Mouse (Mus musculus): ENCODE results near the gene Dcbld1.
"Not testable (repeated sequence)": the region's sequence is repeated elsewhere in the genome, so short reads cannot be mapped to it uniquely, and the experiment has no call there.

The Dcbld1 gene

GRCm38 (mm10) chr10:52260209-52260608 lies 26.8 kb downstream of the Dcbld1 start:
- no peak for DNase-seq (ENCODE audit: low spot score in 2 of 2)

DNA sequence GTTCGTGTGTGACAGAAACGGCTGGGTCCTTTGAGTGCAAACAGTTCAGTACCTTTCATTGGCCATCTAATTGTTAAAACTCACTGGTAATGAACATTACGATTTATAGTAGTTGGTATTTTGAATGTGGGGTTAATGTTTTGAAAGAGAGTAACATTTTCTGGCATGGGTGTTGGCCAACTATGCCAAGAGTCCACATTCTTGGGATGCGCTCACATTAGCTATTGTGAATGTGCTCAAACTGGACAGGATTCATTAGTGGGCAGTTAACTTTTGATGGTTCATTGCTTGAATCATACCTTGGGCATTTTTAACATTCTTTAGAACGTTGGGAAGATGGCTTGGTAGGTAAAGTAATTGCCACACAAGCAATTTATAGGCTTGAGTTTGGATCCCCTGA lies 30.7 kb downstream of the Dcbld1 start:
- DNase-seq (ENCODE audit: low spot score in 2 of 2): no peak

- DNase-seq (ENCODE audit: low spot score in 2 of 2): no peak
These were observed 35.5 kb downstream of the Dcbld1 start for GRCm38 (mm10) chr10:52268879-52269278.

DNA sequence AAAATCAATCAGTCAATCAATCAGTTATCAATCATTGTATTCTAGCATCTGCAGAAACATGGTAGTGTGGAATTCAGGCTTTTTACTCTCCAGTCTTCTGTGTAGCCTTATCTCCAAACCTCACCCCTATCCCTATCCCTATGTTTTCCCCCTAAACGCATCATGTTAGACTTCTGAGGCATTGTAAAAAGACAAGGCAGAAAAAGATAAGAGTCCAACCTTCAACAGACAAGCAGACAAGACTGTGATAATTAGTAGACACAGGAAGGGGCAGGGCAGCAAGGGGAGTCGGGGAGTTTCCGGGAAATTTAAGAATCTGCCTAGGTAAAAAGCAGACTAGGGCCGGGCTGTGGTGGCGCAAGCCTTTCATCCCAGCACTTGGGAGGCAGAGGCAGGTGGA lies 38.0 kb downstream of the Dcbld1 start:
- DNase-seq (ENCODE audit: low spot score in 2 of 2): no peak

DNA sequence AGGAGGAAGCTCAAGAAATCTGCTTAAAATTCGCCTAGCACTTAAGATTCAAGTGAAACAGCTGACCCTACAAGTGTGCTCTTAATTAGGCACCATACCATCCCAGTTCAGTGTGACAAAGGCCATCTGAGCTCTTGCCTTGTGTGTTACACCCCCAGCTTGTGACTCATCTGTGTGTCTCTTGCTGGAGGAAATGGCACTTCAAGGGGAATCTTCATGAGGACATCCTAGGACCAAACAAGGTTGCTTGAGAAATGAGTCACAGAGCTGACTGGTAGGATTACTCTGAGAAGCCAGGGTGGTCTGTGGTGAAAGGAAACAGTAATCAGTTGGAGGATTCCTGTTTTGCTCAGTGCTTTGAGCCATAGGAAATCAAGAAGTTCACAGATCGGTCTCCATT lies 39.6 kb downstream of the Dcbld1 start:
- DNase-seq (ENCODE audit: low spot score in 2 of 2): no peak

DNA sequence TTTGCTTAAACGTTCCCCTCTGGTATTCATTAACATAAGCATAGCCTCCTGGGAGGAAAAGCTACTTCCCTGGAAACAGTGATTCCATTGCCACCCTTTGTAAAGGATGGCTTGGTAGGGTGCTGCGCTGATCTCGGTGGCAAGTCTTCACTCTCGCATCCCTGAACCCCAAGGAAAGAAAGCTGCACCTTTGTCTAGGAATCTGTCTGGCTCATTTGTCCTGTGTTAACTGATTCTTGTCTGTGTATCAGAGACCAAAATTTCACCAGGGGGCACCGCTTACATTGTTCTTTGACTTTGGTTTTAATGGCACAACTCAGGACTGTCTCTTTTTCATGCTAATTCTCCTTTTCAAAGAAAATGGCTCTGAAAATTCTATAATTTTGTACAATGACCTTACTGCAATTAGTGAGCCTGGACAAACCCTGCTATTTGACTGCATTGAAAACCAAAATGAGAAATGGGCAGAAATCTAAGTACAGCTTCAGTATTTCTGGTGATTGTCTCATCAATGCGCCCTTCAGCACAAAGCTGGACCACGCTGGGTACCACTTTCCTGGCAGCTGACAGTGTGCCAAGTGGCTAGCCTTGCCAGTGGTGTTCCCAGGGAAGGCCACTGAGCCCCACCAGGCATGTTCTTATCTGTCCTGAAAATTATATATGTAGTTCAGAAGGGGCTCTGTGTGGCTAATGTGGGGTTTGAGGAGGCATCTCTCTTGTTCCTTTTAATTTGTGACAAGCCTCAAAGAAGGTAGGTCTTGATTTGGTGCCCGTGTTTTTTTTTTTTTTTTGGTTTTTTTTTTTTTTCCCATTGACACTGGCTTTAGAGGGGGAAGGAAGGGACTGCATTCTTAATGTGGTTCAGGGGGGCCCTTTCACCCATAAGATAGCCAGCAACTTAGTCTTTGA lies 40.8 kb downstream of the Dcbld1 start:
- no peak for DNase-seq (ENCODE audit: low spot score in 2 of 2)

DNA sequence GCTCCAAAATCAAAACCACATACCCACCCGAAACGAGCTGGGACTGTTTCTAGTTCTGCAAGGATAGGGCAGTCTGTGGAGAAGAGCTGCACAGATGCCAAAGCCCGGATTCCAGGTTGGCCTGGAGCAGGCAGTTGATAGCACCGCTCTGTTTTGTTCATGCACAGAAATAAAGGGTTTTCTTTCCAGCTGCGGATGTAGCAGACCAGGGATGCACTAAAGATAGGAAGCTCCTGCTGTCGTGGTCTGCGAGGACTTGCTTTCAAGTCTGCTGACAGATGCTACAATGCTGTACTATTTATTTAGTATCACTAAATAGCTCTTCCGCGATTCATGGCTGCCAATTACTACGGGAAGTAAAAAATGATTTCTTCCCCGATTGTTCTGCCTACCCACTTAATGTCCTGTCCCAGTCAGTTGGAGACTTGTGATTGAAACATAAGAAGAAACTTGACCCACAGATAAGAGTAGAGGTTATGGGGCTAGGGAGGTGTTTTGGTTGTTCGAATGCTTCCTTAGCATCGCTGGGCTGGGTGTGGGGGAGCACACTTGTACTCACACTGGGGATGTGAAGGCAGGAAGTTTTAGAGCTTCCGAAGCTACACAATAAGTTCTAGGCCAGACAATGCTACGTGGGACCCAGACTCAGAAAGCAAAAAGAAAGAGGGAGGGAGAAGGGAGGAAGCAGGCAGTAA lies 41.6 kb downstream of the Dcbld1 start:
- no peak for DNase-seq (ENCODE audit: low spot score in 2 of 2)

- no peak for DNase-seq (ENCODE audit: low spot score in 2 of 2)
These were observed 43.2 kb downstream of the Dcbld1 start for GRCm38 (mm10) chr10:52276579-52276978.

- DNase-seq (ENCODE audit: low spot score in 2 of 2): not testable (repeated sequence)
These were observed 44.1 kb downstream of the Dcbld1 start for GRCm38 (mm10) chr10:52277564-52277963.

GRCm38 (mm10) chr10:52278011-52278434 lies 44.6 kb downstream of the Dcbld1 start:
- peak; percentile 49 to 62 for DNase-seq (ENCODE audit: low spot score in 2 of 2)

GRCm38 (mm10) chr10:52278866-52279265 lies 45.4 kb downstream of the Dcbld1 start:
- DNase-seq (ENCODE audit: low spot score in 2 of 2): no peak

- no peak for DNase-seq (ENCODE audit: low spot score in 2 of 2)
These were observed 46.5 kb downstream of the Dcbld1 start for GRCm38 (mm10) chr10:52279876-52280275.

GRCm38 (mm10) chr10:52280623-52281022 lies 47.2 kb downstream of the Dcbld1 start:
- DNase-seq (ENCODE audit: low spot score in 2 of 2): no peak

DNA sequence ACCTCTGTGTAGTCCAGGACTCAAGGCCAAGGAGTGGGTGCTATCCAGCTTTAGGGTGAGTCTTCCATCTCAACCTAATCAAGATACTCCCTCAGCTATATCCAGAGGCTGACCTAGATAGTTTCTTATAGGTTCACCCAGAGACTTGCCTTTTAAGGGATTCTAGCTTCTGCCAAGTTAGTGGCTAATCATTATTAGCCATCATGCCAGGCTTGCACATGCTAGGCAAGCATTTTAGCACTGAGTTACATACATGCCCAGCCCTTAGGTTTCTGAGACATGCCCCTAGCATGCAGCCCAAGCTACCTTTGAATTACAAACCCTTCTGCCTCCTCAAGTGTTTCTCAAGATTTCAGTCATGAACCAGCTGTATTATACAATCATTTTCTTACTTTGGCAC lies 47.9 kb downstream of the Dcbld1 start:
- DNase-seq (ENCODE audit: low spot score in 2 of 2): no peak

DNA sequence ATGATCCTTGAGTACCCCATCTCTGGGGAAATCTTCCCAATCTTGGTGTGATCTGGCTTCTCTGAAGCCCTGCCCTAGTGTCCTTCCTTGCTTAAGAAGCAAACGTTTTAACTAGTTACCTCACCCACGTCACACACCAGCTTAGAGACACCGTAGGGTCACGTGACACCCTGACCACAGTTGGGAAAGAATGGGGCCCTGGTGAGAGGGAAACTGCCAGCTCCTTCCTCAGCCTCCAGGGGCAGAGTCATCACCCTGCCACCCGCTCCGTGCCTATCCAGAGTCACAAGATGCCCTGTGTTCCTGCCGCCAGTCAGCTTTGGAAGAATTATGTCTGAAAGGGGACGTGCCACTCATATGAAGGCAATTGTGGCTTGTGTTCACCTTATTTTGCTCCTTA lies 51.2 kb downstream of the Dcbld1 start:
- no peak for DNase-seq (ENCODE audit: low spot score in 2 of 2)

DNA sequence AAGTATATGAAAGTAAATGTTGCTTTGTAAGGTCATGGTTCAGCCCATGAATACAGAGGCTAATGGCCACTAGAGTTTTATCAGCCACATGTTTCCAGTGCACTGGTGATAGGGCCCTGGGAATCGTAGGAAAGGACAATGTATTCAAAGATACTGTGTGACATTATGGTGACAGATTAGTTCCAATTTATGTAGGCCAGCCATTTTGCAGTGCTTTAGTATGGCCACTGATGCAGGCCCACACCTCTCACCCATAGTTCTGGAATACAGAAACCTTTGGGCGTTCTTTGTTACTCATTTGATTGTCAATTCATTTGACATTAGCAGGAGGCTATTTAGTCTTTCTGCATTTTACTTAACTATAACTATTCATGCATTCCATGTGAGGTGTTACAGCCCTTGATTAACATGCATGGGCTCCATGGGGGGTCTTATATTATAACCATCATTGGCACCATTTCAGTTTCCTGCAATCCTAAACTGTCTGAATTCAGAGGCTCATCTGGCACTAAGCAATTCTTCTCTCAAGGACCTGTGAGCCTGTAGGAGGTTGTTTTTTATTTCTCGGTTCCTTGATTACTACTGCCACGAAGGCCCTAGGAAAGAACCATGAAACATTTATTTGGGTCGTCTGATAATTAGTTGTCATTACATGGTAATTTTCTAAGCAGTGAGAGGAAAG lies 54.6 kb downstream of the Dcbld1 start:
- no peak for DNase-seq (ENCODE audit: low spot score in 2 of 2)

DNA sequence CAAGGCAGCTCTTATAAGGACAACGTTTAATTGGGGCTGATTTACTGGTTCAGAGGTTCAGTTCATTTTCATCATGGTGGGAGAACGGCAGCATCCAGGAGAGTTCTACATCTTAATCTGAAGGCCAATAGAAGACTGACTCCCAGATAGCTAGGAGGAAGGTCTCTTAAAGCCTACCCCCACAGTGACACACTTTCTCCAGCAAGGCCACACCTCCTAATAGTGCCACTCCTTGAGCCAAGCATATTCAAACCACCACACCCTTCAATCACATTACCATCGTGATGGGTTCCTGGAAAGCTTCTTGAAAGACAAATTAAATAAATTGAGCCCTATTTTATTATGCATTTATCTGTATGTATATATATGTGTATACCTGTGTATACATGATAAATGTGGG lies 55.8 kb downstream of the Dcbld1 start:
- DNase-seq (ENCODE audit: low spot score in 2 of 2): no peak

DNA sequence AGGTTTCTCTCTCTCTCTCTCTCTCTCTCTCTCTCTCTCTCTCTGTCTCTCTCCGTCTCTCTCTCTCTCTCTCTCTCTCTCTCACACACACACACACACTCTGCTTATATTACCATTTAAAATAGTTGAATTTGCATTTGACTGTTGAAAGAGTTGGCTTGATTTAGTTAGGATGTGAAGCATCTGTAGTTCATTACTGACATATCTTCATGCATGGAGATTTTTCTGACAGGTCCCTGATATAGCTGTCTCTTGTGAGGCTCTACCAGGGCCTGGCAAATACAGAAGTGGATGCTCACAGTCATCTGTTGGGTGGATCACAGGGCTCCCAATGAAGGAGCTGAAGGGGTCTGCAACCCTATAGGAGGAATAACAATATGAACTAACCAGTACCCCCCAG lies 59.0 kb downstream of the Dcbld1 start:
- DNase-seq (ENCODE audit: low spot score in 2 of 2): not testable (repeated sequence)

DNA sequence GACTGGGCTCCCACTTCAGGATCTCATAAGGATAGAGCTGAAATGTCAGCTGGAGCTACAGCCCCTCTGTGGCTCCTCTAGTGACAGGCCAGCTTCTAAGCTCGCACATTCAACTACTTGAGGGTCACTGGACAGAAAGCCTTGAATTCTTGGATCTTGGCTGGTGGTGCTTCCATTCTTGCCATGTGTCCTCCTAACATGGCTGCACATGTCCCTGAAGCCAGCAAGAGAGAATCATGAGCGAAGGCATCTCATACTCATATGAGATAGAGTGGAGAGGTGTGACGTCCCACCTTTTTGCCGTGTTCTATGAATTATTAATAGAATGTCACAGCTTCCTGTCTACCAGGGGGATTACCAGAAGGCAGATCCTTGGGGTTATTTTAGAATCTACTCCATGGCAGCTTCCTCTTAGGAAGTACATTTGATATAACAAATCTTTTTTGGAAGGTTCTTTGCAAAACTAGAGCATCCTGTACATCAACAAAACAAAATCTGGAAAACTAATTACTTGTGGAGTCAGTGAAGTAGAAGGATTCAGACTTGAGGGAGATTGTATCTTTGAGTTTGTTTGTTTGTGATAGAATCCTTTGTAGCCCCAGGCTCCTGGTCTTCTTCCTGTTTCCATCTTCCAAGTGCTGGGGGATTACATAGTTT lies 60.6 kb downstream of the Dcbld1 start:
- DNase-seq (ENCODE audit: low spot score in 2 of 2): no peak

DNA sequence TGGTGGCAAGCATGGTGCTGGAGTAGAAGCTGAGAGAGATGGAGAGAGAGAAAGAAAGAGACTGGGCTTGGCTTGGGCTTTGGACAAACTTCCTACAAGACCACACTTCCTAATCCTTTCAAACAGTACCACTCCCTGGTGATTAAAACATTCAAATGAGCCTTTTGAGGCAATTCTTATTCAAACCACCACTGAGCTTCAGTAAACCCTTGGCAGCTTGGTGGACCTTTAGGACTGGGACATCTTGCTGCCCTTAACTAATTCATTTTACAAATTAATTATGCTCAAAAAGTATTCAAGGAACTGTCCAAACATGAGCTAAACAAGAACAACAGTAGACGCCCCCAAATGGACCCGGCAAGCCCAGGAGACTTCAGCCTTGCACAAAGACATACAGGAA lies 62.5 kb downstream of the Dcbld1 start:
- no peak for DNase-seq (ENCODE audit: low spot score in 2 of 2)

DNA sequence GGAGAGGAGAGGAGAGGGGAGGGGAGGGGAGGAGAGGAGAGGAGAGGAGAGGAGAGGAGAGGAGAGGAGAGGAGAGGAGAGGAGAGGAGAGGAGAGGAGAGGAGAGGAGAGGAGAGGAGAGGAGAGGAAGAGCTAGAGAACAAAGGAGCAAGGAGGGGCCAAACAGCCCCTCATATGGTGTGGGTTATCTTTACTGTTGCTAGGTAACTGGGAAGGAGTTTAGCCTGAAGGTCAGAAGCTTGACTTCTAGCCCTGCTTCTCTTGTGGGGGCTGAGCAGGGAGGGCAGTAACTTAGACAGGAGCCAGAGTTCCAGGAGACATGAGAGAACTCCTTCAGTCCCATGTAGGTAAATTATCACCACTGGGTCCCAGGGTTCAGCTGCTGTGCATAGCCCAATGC lies 65.1 kb downstream of the Dcbld1 start:
- DNase-seq (ENCODE audit: low spot score in 2 of 2): not testable (repeated sequence)

- no peak for DNase-seq (ENCODE audit: low spot score in 2 of 2)
These were observed 68.3 kb downstream of the Dcbld1 start for GRCm38 (mm10) chr10:52301766-52302165.

Measured in urinary bladder, postnatal 36 days (tissue).